Mouse (Mus musculus) right cerebral cortex, adult 2 months (tissue): ENCODE measurements at regions not wholly inside any gene's neighbourhood (a gene's known extent, or its start where the extent isn't known, plus 50 kb on each side); places are given as distances from the start of the nearest gene placed in this dataset.
A peak's percentile ranks its signal among the peaks of the same experiment; 100 is the strongest.

Experiments used
- DNase-seq, 2 experiments: peaks; one replicate each; pipeline ENCODE4 v3.0.0; 2021 to 2022; ENCODE audit warnings: low spot score in 2 of 2

GRCm38 (mm10) chr1:105206216-105206615 is 150.3 kb downstream of the Rnf152 start:
- no peak for DNase-seq

GRCm38 (mm10) chr1:105199305-105199704 is 157.2 kb downstream of the Rnf152 start:
- no peak for DNase-seq

- no peak for DNase-seq
Measured at GRCm38 (mm10) chr1:105191126-105191525, 165.4 kb downstream of the Rnf152 start.

GRCm38 (mm10) chr1:105188920-105189266 is 167.6 kb downstream of the Rnf152 start:
- DNase-seq = no peak

DNA sequence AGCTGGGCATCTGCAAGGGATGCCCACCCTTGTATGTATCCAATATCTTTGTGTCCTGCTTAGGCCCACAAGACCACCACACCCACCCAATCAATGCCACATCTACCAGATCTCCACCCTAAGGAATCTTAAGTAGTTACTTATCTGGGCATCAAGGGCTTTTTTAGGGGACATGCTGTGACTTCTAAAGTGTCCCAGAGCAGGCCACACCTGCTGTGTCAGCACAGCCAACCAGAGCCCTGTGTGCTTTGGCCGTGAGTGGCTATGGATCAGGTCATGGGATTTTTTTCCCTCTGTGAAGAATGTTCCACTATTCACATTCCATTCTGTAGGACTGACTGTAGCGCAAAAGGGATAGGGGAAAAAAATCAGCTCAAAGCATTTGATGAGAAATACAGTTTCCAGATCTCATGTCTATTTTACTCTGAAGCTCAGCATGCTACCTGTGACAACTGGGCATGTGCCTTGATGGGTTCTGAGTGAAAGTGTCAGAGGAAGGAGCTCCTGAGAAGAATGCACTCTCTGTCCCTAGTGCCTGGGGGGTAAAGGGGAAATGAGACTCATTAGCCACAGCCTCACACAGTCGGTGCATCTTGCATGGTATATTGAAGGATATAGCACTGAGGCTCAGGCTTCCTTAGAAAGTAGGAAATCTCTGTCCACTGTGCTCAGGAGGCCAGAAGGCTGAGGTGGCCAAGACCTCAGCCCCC is 168.1 kb downstream of the Rnf152 start:
- DNase-seq = no peak

GRCm38 (mm10) chr1:105184470-105184869 is 172.0 kb downstream of the Rnf152 start:
- DNase-seq = no peak

DNA sequence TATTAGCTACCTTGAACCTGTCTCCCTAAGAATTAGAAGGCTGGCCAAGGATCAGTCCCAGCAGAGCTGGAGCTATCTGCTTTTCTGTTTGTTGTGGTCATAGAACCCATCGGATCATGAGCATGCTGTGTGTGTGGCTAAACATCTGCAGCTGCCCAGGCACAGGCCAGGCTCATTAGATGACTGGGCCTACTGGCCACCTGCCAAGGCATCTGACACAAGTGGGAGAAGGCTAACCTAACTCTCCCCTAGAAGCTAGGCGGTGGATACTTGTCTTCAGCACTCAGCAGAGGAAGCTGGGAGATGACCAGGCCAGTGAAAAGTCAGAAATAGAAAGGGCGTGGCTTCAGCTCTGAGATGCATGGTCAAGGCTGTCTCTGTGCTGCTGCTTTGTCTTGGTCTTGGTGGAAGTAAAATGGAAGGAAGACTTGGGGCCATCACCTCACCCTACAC is 177.1 kb downstream of the Rnf152 start:
- DNase-seq = peak in 1 of 2 experiments; percentile 8

DNA sequence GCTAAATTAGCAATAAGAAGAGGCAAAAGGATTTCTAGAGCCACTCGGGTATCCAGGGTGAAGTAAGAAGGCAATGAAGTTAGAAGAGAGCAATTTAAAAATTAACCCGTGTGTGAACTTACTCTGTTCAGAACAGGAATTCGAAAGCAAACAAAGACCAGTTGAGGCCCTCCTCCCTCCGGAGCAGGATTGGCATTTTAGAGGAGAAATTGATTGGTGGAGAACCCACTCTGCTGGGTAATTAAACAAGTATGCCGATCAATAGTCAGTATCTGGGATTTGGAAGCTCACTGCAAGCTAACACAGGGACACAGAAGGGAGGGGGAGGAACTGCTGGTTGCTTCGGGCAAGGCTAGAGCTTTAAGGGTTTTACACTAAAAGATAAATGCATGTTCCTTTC is 177.7 kb downstream of the Rnf152 start:
- DNase-seq = no peak

DNA sequence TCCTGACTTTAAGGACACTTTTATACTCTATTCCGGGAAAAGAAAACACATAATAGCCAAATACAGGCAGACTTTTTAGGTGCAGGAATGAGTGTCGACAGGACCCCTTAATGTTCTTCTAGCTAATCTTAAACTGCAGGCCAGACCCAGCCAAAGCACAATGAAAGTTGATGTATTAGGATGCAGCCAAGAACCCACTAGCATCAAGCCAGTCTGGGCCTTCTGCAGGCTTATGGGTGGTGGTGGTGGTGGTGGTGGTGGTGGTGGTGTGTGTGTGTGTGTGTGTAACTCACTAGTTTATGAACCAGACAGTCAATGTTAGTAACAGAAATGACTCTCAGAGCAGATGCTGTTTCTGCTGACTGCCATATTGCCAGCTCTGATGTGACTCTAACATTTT is 178.6 kb downstream of the Rnf152 start:
- no peak for DNase-seq

- DNase-seq = no peak
Measured at GRCm38 (mm10) chr1:105177015-105177762, 179.3 kb downstream of the Rnf152 start.

DNA sequence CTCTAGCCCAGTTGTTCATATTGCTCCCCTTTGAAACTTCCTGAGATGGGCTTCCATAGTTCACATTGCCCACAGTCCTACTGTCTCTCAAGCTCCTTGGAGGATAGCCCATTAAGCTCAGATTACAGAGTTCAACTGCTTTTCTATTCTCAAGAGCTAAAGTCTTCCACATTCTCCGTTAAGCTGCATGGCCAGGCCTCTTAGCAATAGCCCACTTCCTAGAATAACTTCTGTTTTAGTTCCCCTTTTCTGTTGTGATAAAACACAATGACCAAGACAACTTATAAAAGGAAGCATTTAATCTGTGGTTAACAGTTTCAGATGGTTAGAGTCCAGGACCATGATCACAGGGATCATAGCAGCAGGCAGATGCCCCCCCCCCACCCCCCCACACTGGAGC is 185.5 kb downstream of the Rnf152 start:
- no peak for DNase-seq

GRCm38 (mm10) chr1:105170114-105170506 is 186.4 kb downstream of the Rnf152 start:
- DNase-seq = no peak

- DNase-seq = no peak
Measured at GRCm38 (mm10) chr1:105169455-105170113, 186.9 kb downstream of the Rnf152 start.

- DNase-seq = no peak
Measured at GRCm38 (mm10) chr1:105168808-105169207, 187.7 kb downstream of the Rnf152 start.

DNA sequence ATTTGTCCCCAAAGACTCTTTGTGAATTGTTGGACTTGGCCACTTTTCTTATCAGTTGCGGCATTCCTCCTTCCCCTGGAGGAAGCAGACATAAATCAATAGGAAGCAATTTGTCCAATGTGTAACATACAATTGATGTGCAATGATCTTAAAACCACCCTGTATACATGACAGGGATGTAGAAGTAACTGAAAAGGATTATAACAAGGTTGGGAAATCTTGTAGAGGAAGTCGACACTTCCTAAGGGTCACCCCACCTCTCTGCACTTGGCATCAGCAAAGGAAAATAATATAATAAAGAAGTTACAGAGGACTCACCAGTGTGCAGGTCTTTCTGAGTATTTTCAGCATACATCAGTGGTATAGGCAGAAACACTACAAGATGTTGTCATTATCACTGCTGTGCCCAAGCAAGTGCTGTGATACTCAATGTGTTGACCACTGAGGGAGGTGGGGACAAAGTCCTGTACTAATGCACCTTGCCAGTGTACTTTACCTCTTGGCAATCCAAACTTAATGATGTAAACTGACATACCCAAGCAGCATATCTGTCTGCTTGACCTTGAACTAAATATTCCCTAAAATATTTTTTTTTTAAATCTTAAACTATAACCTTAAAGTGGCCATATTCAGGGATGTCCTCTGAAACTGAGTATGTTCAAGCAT is 198.9 kb downstream of the Rnf152 start:
- DNase-seq = no peak

DNA sequence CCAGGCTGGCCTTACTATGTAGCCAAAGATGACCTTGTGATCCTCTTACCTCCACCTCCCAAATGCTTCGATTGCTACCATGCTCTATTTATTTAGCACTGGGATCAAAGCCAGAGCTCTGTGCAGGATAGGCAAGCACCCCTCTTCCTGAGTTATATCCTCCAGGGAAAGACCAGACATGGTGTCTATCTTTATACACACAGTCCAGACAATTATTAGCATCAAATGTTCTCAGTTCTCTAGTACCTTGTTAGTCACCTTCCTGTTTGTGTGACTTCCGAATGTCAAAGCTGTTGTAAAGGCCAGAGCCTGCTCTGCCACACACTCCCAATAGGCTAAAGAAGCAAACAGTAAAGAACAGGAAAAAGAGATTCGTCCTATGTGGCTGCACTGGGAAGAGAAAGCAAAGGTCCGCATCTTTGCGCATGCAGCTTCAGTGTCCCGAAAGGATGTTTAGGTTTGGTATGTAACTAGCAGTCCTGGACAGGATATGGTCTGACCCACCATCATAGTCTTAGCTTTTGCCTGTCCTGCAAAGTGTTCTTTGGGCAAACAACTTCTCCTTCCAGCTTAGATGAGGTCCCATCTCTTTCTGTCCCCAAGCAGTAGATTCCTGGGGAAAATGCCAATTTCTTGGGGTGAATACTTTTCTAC is 204.2 kb downstream of the Rnf152 start:
- no peak for DNase-seq

GRCm38 (mm10) chr1:105151466-105151846 is 205.1 kb downstream of the Rnf152 start:
- no peak for DNase-seq

GRCm38 (mm10) chr1:105150624-105151465 is 205.7 kb downstream of the Rnf152 start:
- no peak for DNase-seq

- no peak for DNase-seq
Measured at GRCm38 (mm10) chr1:105148792-105149191, 207.7 kb downstream of the Rnf152 start.

DNA sequence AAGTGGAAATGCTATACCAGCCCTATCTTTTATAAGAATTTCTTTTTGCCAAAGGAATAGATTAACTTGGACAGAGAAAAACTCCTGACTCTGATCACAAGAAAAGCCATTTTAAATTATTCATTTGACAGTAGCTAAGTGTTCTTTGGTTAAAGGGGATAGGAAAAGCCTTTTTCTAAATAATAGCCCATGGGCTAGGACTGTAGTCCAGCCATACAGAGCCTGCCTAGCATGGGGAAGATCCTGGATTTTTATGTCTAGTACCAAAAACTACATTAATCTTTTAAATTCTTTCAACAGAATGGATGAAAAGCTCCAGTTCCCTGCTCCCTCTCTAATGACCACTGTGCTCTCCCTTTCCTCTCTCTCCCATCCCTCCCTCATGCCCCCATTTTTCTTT is 208.5 kb downstream of the Rnf152 start:
- DNase-seq = no peak

- DNase-seq = no peak
Measured at GRCm38 (mm10) chr1:105123936-105124335, 232.6 kb downstream of the Rnf152 start.
